Mouse (Mus musculus) embryonic facial prominence, embryonic 11.5 days (tissue): Measurements from ENCODE around the gene Hrh2. TPM values are rescaled to one million over a fixed set of nuclear protein-coding genes. Genes with fewer than 3 reads are reported as not detected.

Source experiments
- ATAC-seq: fragments of 200-750 bp; cut with Nextera tagmentation; replicated peaks from 2 replicates; pipeline ENCODE4 v1.8.0; 2017; ENCODE audit warnings: low read depth; ENCODE audit not compliant: insufficient number of reproducible peaks, low FRiP score, low TSS enrichment
- DNase-seq: peaks from one replicate; pipeline ENCODE4 v3.0.0-alpha.2; 2015; ENCODE audit warnings: low spot score
- H3K27ac ChIP-seq: fragments of 300-500 bp; sonication (generic); replicated peaks from 2 replicates; pipeline ENCODE4 v1.5.1; 2014; ENCODE audit warnings: mild to moderate bottlenecking, low read depth, low read length, control low read depth
- H3K27me3 ChIP-seq: fragments of 300-500 bp; sonication (generic); 2 replicates; pipeline ENCODE4 v1.6.1; 2014; ENCODE audit warnings: mild to moderate bottlenecking, low read length, moderate library complexity, mixed read lengths; ENCODE audit not compliant: control insufficient read depth, insufficient read depth
- H3K36me3 ChIP-seq: fragments of 300-500 bp; sonication (generic); replicated peaks from 2 replicates; pipeline ENCODE4 v1.6.1; 2014; ENCODE audit warnings: low read depth, mild to moderate bottlenecking, low read length, moderate library complexity, mixed read lengths; ENCODE audit not compliant: control insufficient read depth, insufficient read depth
- H3K4me1 ChIP-seq: fragments of 300-500 bp; sonication (generic); 2 replicates; pipeline ENCODE4 v1.6.1; 2014; ENCODE audit warnings: low read length, mixed read lengths; ENCODE audit not compliant: control insufficient read depth, insufficient read depth
- H3K4me2 ChIP-seq: fragments of 300-500 bp; sonication (generic); 2 replicates; pipeline ENCODE4 v1.6.1; 2014; ENCODE audit warnings: low read depth, mild to moderate bottlenecking, control low read depth, low read length, moderate library complexity
- H3K4me3 ChIP-seq: fragments of 300-500 bp; sonication (generic); 2 replicates; pipeline ENCODE4 v1.5.1; 2014; ENCODE audit warnings: low read depth, low read length, control low read depth
- H3K9ac ChIP-seq: fragments of 300-500 bp; sonication (generic); replicated peaks from 2 replicates; pipeline ENCODE4 v1.6.1; 2014; ENCODE audit warnings: mild to moderate bottlenecking, control low read depth, low read length
- H3K9me3 ChIP-seq: fragments of 300-500 bp; sonication (generic); replicated peaks from 2 replicates; pipeline ENCODE4 v1.6.1; 2016; ENCODE audit warnings: mild to moderate bottlenecking, low read length, inconsistent platforms, mixed read lengths; ENCODE audit not compliant: control insufficient read depth
- WGBS: fragments of 180-500 bp; shearing (Covaris S2); extraction: QIAGEN DNeasy Blood & Tissue Kit; methylation state at CpG from one replicate; pipeline ENCODE4 v1.1.7; 2014; 5-methylcytosine and 5-hydroxymethylcytosine counted together
- polyA plus RNA-seq: library from polyadenylated mRNA; unstranded; fragments of >200 nt; fragmentation: Nextera tagmentation; extraction: Ambion mirVana; gene quantifications from 2 replicates; pipeline ENCODE4 v1.2.1, GENCODE M21; 2014

Gene Hrh2
- polyA plus RNA-seq, 1 experiment from 2014 or later, result 0.06 TPM

DNA sequence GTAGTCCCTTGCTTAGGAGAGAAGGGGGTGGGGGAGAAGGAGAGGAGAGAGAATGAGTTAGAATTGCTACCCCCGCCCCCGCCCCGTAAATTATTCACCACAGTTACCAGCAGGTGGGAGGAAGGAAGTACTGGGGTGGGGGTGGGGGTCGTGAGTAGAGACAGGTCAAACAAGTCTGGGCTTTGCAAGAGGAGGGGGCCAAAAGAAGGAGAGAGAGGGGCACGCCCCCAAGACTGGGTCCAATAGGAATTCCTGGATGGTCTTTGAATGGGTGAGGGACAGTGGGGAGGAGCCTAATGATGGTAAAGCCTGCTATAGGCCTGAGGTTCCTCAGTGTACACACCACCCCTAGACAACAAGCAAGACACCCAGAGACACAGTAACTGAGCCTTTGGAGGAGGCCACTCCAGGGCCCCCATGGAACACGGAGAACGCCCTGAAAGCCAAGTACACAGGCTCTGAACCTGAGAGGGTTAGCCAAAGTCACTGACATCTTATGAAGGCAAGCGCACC is 66.4 kb downstream of the Hrh2 start:
- ATAC-seq, result no peak; the same call in 1 of the 2 replicates
- Histone ChIP-seq H3K9ac (no peak overlapping the region), H3K36me3 (no peaks in the 10 kb centered on the region), H3K27ac (no peak overlapping the region), H3K4me3 (no peak overlapping the region), H3K9me3 (no peaks in the 10 kb centered on the region), H3K27me3 (no peaks in the 10 kb centered on the region), H3K4me1 (no peaks in the 10 kb centered on the region), H3K4me2 (no peak overlapping the region)
- DNase-seq, result no peak
- WGBS, result 41% methylated on average over 8 of the region's 8 CpGs

DNA sequence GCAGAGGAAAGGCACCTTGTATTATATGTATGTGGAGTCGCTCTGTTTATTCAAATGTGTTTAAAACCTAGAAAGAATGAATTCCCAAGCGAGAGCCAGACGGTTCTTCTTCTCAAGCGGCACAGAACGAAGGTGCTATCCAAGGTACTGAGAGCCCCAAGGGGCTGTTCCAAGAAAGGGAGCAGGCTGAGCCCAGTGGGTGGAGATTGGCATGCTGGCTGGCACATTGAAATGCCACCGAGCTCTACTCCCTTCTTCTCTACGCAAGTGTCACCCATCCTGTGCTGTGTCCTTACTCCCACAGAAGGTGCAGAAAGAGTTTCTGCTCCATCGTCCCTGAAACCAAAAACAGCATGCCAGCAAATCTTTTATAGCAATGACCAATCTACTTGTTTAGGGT is 68.4 kb downstream of the Hrh2 start:
- Histone ChIP-seq H3K9ac (no peak overlapping the region), H3K27me3 (no peaks in the 10 kb centered on the region), H3K4me3 (no peak overlapping the region), H3K9me3 (no peaks in the 10 kb centered on the region), H3K27ac (no peak overlapping the region), H3K4me1 (no peaks in the 10 kb centered on the region), H3K36me3 (no peaks in the 10 kb centered on the region), H3K4me2 (no peak overlapping the region)
- DNase-seq (peak; percentile 54), ATAC-seq (no peak)
- WGBS, result 33% methylated on average over 8 of the region's 8 CpGs

DNA sequence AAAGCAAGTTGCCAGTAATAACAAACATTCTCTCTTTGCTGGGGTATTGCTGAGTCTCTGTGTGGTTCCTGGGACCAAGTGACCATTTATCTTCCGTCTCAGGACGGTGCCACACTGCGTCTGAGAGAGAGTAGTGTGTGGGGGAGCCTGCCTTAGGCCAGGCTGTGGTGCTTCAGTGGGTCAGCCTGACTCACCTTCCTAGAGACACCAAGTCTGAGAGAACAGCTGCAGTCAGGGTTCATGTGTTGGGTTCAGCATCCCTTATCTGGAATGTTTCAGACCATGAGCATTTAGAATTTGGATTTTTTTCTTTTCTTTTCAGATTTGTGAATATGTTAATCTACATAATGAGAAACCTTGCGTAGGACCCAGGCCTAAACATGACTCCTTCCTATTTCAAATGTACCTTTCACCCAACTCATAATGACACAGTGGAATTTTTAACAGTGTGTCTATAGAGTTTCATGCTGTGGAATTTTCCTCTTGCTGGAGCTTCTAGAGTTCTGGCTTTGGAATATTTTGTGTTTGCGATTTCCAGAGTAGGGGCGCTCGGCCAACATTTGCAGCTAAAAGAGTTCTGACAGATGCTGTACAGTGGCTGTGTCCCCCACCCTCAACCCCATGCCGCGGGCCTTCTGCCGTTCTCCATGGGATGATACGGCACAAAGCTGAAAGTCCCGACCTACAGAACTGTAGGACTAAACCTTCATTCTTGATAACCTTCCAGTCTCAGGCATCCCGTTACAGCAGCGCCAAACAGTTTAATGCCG is 71.0 kb downstream of the Hrh2 start:
- ATAC-seq (no peak), DNase-seq (no peak)
- Histone ChIP-seq H3K9ac (no peak overlapping the region), H3K4me2 (no peak overlapping the region), H3K36me3 (no peaks in the 10 kb centered on the region), H3K27me3 (no peaks in the 10 kb centered on the region), H3K27ac (no peak overlapping the region), H3K9me3 (no peaks in the 10 kb centered on the region), H3K4me1 (no peaks in the 10 kb centered on the region), H3K4me3 (no peak overlapping the region)
- 91% methylated on average over 15 of the region's 15 CpGs for WGBS

DNA sequence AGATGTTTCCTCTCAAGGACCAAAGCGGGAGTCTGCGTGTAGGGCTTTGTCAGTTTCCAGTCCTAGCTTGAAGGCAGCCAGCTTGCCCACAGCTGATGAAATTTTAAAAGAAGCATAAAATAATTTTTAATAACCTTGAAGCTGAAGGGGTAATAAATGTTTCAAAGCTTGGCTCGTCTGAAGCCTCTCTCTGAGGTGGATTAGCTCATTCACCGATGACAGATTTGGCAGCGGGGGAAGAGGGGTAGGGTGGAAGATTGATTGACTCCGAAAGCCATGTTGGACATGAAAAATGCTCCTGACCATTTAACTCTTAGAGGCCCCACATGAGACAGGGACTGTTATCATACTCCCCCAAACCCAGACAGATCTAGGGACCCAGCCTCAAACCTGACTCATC is 71.7 kb downstream of the Hrh2 start:
- Histone ChIP-seq H3K4me2 (no peak overlapping the region), H3K27me3 (no peaks in the 10 kb centered on the region), H3K9me3 (no peaks in the 10 kb centered on the region), H3K4me3 (no peak overlapping the region), H3K36me3 (no peaks in the 10 kb centered on the region), H3K4me1 (no peaks in the 10 kb centered on the region), H3K9ac (no peak overlapping the region), H3K27ac (no peak overlapping the region)
- no peak for ATAC-seq
- WGBS, result 84% methylated on average over 6 of the region's 6 CpGs
- no peak for DNase-seq

- no peak overlapping the region for H3K4me2 ChIP-seq
- 25% methylated on average over 9 of the region's 9 CpGs for WGBS
- no peak overlapping the region for H3K4me3 ChIP-seq
- ATAC-seq (peak; percentile 64; the same call in 1 of the 2 replicates), DNase-seq (no peak)
- no peaks in the 10 kb centered on the region for H3K36me3 ChIP-seq
- H3K9ac ChIP-seq, result no peak overlapping the region
- H3K4me1 ChIP-seq, result no peaks in the 10 kb centered on the region
- H3K27ac ChIP-seq, result no peak overlapping the region
- no peaks in the 10 kb centered on the region for H3K9me3 ChIP-seq
- no peaks in the 10 kb centered on the region for H3K27me3 ChIP-seq
These were observed 74.5 kb downstream of the Hrh2 start for GRCm38 (mm10) chr13:54266472-54266871.

DNA sequence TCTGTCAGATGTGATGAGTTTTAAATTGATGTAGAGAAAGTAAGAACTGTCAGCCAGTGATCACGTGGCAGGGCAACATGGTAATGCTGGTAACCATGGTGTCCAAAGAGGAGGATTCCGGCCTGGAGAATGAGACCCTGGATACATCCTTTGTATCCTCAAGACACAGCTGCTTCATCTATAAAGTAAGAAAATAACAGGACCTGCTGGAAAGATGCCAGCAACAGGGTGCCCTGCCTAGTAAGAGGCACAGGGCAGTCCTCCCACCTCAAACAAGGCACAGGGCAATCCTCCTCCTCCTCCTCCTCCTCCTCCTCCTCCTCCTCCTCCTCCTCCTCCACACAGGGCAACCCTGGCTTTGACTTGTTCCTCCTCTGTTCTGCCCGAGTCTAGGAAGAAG is 77.2 kb downstream of the Hrh2 start:
- H3K9ac ChIP-seq, result no peak overlapping the region
- WGBS, result 79% methylated on average over 3 of the region's 3 CpGs
- H3K27ac ChIP-seq, result no peak overlapping the region
- H3K4me1 ChIP-seq, result no peaks in the 10 kb centered on the region
- no peak overlapping the region for H3K4me2 ChIP-seq
- no peaks in the 10 kb centered on the region for H3K27me3 ChIP-seq
- no peak overlapping the region for H3K4me3 ChIP-seq
- ATAC-seq (no peak), DNase-seq (no peak)
- H3K36me3 ChIP-seq, result no peaks in the 10 kb centered on the region
- H3K9me3 ChIP-seq, result no peaks in the 10 kb centered on the region

DNA sequence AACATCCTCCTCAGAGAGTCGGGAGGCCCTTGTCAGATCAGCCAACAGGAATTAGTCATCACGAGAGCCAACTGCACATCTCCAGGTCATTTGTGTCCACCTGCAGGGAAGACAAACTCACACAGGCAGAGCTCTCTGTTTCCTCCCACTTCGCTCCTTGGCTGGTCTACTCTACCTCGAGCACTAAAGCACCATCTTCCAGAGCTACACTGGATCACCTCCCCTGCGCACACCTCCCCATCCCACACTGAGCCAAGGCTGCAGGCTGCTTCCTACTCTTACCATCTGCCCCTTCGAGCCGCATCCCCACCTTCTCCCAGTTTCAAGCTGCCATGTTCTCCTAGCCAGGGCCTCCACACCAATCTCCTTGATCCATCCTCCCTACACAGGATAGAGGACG is 77.7 kb downstream of the Hrh2 start:
- no peaks in the 10 kb centered on the region for H3K36me3 ChIP-seq
- H3K27ac ChIP-seq, result no peak overlapping the region
- no peak overlapping the region for H3K4me2 ChIP-seq
- no peak overlapping the region for H3K9ac ChIP-seq
- DNase-seq, result no peak
- no peaks in the 10 kb centered on the region for H3K27me3 ChIP-seq
- H3K4me1 ChIP-seq, result no peaks in the 10 kb centered on the region
- WGBS, result 77% methylated on average over 8 of the region's 8 CpGs
- H3K4me3 ChIP-seq, result no peak overlapping the region
- no peaks in the 10 kb centered on the region for H3K9me3 ChIP-seq
- no peak for ATAC-seq

- no peak overlapping the region for H3K27ac ChIP-seq
- DNase-seq (no peak), ATAC-seq (no peak)
- WGBS, result 78% methylated on average over 7 of the region's 7 CpGs
- no peak overlapping the region for H3K4me2 ChIP-seq
- no peak overlapping the region for H3K9ac ChIP-seq
- H3K27me3 ChIP-seq, result no peaks in the 10 kb centered on the region
- H3K4me3 ChIP-seq, result no peak overlapping the region
- no peaks in the 10 kb centered on the region for H3K4me1 ChIP-seq
- no peaks in the 10 kb centered on the region for H3K36me3 ChIP-seq
- H3K9me3 ChIP-seq, result no peaks in the 10 kb centered on the region
These were observed 80.1 kb downstream of the Hrh2 start for GRCm38 (mm10) chr13:54272076-54272475.
